In genomic region chr7:4943223-4943815, GRCm38 (mm10) we compare ENCODE assay signal across 1 mouse cellular context.
TF ChIP-seq lines count a peak whose summit lies in the region.

No protein-coding gene starts in this region.

TF ChIP-seq in C2C12, 6 proteins besides CTCF, POLR2A, EP300 and RAD21:
- TF ChIP-seq USF1 (IDR thresholded peaks at IDR 0.05; ENCODE audit: low read depth) (no peak), FOSL1 (IDR thresholded peaks at IDR 0.05; ENCODE audit: insufficient read depth, low read length, poor library complexity, severe bottlenecking) (no peak), MYOG (IDR thresholded peaks at IDR 0.05; ENCODE audit: control insufficient read depth, extremely low read depth, insufficient read length) (no peak), MYOD1 (IDR thresholded peaks at IDR 0.05; ENCODE audit: control insufficient read depth, insufficient read length, low read depth) (no peak), CEBPB (IDR thresholded peaks at IDR 0.05; ENCODE audit: low read depth) (no peak), MAX (IDR thresholded peaks at IDR 0.05) (no peak)
